Mouse (Mus musculus) olfactory bulb, adult 2 months (tissue): ENCODE data around the gene C3ar1.

ENCODE experiments used
- CTCF ChIP-seq: fragments of 200-500 bp; IDR thresholded peaks from 2 replicates; pipeline ENCODE4 v1.5.1; 2012; ENCODE audit warnings: low read depth, mild to moderate bottlenecking, low read length, moderate library complexity; ENCODE audit not compliant: insufficient read depth
- POLR2A ChIP-seq: fragments of 200-500 bp; IDR thresholded peaks from 2 replicates; pipeline ENCODE4 v1.6.1; 2012; ENCODE audit warnings: mild to moderate bottlenecking, low read depth, low read length, moderate library complexity; ENCODE audit not compliant: insufficient read depth

GRCm38 (mm10) chr6:122801301-122801800 lies 54.6 kb downstream of the C3ar1 start, which contains the start of gene Slc2a3:
- no peak for TF ChIP-seq POLR2A
- no peak for TF ChIP-seq CTCF
